Mouse (Mus musculus) CD4-positive naive resting alpha-beta T cell, adult 57 days (primary cell): ENCODE data around the gene Zcchc7. TPM values are rescaled to one million over a fixed set of nuclear protein-coding genes. Genes with fewer than 3 reads are reported as not detected.

ENCODE experiments used
- total RNA-seq: library from RNA; stranded (reverse); gene quantifications from one replicate; pipeline ENCODE4 v1.2.4, GENCODE M21; 2023

Gene Zcchc7
- total RNA-seq: 110 TPM

GRCm38 (mm10) chr4:44755553-44756133, at the start of gene Zcchc7:
TSS of gene Zcchc7 (plus strand) at chr4:44755877.

GRCm38 (mm10) chr4:44709740-44710700, 45.7 kb upstream of the Zcchc7 start, which contains the start of gene Pax5:
TSS of gene Pax5 (minus strand) at chr4:44710487.

GRCm38 (mm10) chr4:44981280-44981973, 225.8 kb downstream of the Zcchc7 start, which contains the start of gene Grhpr:
TSS of gene Grhpr (plus strand) at chr4:44981395.

Other genes with a start within 250 kb of the Zcchc7 start
- gene Pax5, start 45.4 kb upstream of the Zcchc7 start, total RNA-seq: 35.9 TPM
- gene Grhpr, start 225.5 kb downstream of the Zcchc7 start, total RNA-seq: 14.4 TPM